Mouse (Mus musculus) lung, adult 2 months (tissue): Measurements from ENCODE around the gene Prkcg. TPM values are rescaled to one million over a fixed set of nuclear protein-coding genes. Genes with fewer than 3 reads are reported as not detected.

Experiments used
- DNase-seq: peaks from one replicate; pipeline ENCODE4 v3.0.0; 2022
- H3K4me1 ChIP-seq: fragments of 200-500 bp; 2 replicates; pipeline ENCODE4 v1.6.1; 2011; ENCODE audit warnings: low read length; ENCODE audit not compliant: control insufficient read depth, insufficient read depth
- H3K4me3 ChIP-seq: fragments of 200-500 bp; replicated peaks from 2 replicates; pipeline ENCODE3; 2011; ENCODE audit warnings: low read depth, mild to moderate bottlenecking, control low read depth, low read length; ENCODE audit errors: extremely low read depth
- CTCF ChIP-seq: fragments of 200-500 bp; IDR thresholded peaks from 2 replicates; pipeline ENCODE4 v1.5.1; 2011; ENCODE audit warnings: mild to moderate bottlenecking, low read length, control low read depth; ENCODE audit not compliant: insufficient read depth
- POLR2A ChIP-seq: fragments of 200-500 bp; IDR thresholded peaks from 2 replicates; pipeline ENCODE4 v1.6.1; 2011; ENCODE audit warnings: low read depth, mild to moderate bottlenecking, control low read depth, low read length, borderline replicate concordance; ENCODE audit errors: extremely low read depth
- WGBS: fragments of 180-500 bp; shearing (Covaris S2); methylation state at CpG from one replicate; pipeline ENCODE4 v1.1.7; 2018; 5-methylcytosine and 5-hydroxymethylcytosine counted together
- polyA plus RNA-seq: library from polyadenylated mRNA; depleted of rRNA; stranded (reverse); fragments of >200 nt; gene quantifications from 2 replicates; pipeline ENCODE4 v1.2.3, GENCODE M21; 2012

Gene Prkcg
- polyA plus RNA-seq, 1 experiment: 5.6 TPM

GRCm38 (mm10) chr7:3299941-3300617 lies 11.1 kb downstream of the Prkcg start:
- no peak for TF ChIP-seq POLR2A
- peak; percentile 29 for TF ChIP-seq CTCF
- 39% methylated on average over 7 of the region's 7 CpGs for WGBS
- Histone ChIP-seq H3K4me3 (no peak overlapping the region), H3K4me1 (peaks cover 34% of the 10 kb centered on the region)
- peak; percentile 11 for DNase-seq

GRCm38 (mm10) chr7:3300891-3301627 lies 12.1 kb downstream of the Prkcg start:
- WGBS: 71% methylated on average over 8 of the region's 8 CpGs
- Histone ChIP-seq H3K4me1 (peaks cover 31% of the 10 kb centered on the region), H3K4me3 (no peak overlapping the region)
- TF ChIP-seq CTCF (no peak), POLR2A (no peak)
- no peak for DNase-seq

- H3K4me3 ChIP-seq: peak overlapping the region; percentile 17
- WGBS: 4% methylated on average over 33 of the region's 33 CpGs
- H3K4me1 ChIP-seq: peaks cover 29% of the 10 kb centered on the region
- peak; percentile 49 for DNase-seq
- TF ChIP-seq POLR2A (peak; percentile 16; the same call in 1 of the 2 replicates), CTCF (no peak)
These were observed 12.9 kb downstream of the Prkcg start for GRCm38 (mm10) chr7:3301628-3302555.

GRCm38 (mm10) chr7:3302556-3303275 lies 13.7 kb downstream of the Prkcg start:
- 3% methylated on average over 16 of the region's 16 CpGs for WGBS
- Histone ChIP-seq H3K4me1 (peaks cover 23% of the 10 kb centered on the region), H3K4me3 (peak overlapping the region; percentile 41)
- DNase-seq: no peak
- TF ChIP-seq CTCF: no peak
- no peak for TF ChIP-seq POLR2A

GRCm38 (mm10) chr7:3303276-3303781 lies 14.3 kb downstream of the Prkcg start:
- under 1% methylated on average over 29 of the region's 29 CpGs for WGBS
- TF ChIP-seq POLR2A: no peak
- TF ChIP-seq CTCF: no peak
- H3K4me3 ChIP-seq: peak overlapping the region; percentile 41
- DNase-seq: peak; percentile 24
- peaks cover 23% of the 10 kb centered on the region for H3K4me1 ChIP-seq

GRCm38 (mm10) chr7:3303789-3304188 lies 14.8 kb downstream of the Prkcg start:
- WGBS: 16% methylated on average over 12 of the region's 12 CpGs
- no peak overlapping the region for H3K4me3 ChIP-seq
- TF ChIP-seq POLR2A (no peak), CTCF (no peak)
- DNase-seq: no peak
- H3K4me1 ChIP-seq: peaks cover 23% of the 10 kb centered on the region

GRCm38 (mm10) chr7:3304298-3304697 lies 15.3 kb downstream of the Prkcg start:
- H3K4me3 ChIP-seq: no peak overlapping the region
- TF ChIP-seq POLR2A (no peak), CTCF (no peak)
- H3K4me1 ChIP-seq: peaks cover 23% of the 10 kb centered on the region
- WGBS: 19% methylated on average over 10 of the region's 10 CpGs
- DNase-seq: no peak

GRCm38 (mm10) chr7:3306400-3306799 lies 17.4 kb downstream of the Prkcg start:
- TF ChIP-seq POLR2A (no peak), CTCF (no peak)
- 84% methylated on average over 3 of the region's 3 CpGs for WGBS
- Histone ChIP-seq H3K4me1 (peaks cover 17% of the 10 kb centered on the region), H3K4me3 (no peak overlapping the region)
- no peak for DNase-seq
